Mouse (Mus musculus) adrenal gland, postnatal 14 days (tissue): ENCODE data around the gene Gramd4. TPM values are rescaled to one million over a fixed set of nuclear protein-coding genes. Genes with fewer than 3 reads are reported as not detected.
"Not testable (repeated sequence)": the region's sequence is repeated elsewhere in the genome, so short reads cannot be mapped to it uniquely, and the experiment has no call there.

Source experiments
- DNase-seq: peaks from one replicate; pipeline ENCODE4 v3.0.0; 2021; ENCODE audit warnings: mixed read lengths
- total RNA-seq: library from RNA; stranded (reverse); gene quantifications from 2 replicates; pipeline ENCODE4 v1.2.3, GENCODE M21; 2021

The Gramd4 gene
- total RNA-seq, 1 experiment from 2014 or later, result 17.5 TPM

DNA sequence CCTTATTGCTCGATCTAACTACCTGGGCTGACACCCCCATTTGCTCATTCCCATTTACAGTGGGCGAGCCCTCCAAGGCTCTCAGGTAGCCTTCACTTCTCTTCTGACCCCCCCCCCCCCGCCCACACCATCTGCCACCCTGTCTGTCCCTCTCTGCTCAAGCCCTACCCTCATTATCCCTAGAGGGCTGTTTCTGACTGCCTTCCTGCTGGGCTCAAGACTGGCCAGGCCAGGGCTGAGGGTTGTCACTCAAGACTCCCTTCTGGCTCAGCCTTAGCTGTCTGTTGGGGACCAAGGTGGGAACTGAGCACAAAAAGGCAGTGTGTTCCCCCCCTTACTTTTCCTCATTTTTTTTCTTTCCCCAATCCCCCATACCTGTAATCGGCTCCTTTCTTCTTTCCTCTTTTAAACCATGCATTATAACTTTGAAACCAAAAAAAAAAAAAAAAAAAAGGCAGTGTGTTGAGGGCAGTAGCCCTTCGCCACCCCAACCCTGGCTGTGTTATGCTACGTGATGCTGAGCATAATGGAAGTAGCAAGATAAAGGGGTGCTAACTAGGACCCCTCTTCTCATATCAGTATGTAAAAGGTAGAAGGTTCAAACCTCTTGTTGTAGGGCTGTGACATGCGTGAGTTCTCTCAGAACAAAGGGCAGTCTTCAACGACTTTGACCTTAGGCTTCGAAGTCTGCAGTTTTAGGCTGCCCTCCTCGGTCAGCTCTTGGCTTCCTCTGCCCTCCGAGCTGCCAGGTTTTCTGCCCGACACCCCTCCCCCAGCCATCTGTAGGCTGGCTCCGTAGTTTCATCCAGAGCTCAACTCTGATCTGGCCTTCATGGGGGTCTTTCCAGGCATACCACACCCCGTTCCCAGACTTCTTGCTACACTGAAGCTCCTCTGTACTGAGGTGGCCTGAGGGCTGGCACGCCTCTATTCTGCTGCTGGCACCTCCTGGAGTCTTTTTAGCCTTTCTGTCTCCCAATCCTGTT, 59.9 kb downstream of the Gramd4 start:
- DNase-seq, result no peak

DNA sequence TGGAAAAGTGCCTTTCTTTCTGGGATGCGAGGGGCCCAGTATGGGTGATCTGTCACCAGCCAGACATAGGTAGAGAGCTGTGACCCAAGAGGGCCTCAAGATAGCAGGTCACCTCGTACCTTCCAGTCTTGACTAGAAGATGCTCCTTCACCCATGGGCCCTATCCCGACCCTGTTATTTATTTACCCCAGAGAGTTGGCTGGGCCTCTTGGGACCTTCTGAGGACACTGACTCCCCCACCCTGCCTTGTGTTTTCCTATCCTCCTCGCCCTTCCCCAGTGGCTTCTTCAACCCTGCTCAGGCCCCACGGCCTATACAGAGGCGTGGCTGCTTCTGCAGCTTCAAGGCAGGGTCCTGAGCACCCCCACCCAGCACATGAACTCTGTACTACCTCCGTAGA, 61.7 kb downstream of the Gramd4 start:
- DNase-seq, result no peak

DNA sequence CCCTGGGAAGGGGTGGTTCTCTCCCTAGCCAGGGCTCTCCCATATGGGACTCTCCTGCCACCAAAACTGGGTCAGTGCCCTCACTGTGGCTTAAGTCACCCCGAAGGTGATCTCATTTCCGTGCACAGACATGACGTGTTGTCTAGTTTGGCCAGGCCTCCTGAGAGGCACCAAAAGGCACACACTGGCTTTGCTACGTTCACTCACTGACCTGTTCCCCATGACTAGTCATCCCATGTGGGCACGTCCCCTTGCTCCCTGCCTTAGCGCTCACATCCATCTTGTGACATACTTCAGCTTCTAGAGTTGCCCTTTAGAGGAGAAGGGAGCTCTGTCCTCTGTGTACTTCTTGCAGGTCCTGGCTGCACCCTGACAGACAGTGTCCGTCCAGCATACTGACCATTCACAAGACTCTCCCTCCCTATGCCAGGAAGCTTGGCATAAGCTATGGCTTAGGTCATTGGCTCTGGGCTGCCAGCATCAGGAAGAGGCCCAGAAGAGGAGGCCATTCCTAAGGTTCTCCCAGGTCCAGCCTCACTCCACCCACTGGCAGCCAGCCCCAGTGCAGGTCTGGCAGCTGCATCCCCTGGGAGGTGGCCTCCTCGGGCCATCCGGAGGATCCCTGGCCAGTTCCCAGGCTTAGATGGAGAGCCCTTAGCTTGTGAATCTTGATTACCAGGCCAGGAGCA, 64.9 kb downstream of the Gramd4 start:
- peak; percentile 80 for DNase-seq

DNA sequence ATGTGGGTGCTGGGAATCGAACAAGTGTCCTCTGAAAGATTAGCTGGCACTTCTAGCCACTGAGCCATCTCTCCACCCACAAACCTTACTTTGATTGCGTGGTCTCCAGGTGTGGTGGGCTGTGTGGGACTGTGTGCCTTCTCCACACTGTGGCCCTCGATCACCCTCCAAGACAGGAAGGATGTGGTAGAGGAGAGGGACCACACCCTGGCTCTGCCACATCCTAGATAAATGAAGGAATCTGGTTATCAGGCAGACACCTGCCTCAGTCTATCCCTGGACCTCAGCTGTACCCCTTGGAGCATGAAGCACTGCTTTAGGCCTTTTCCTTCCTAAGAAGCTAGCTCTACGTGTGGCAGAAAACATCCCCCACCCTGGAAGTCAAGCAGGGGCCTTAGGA, 65.9 kb downstream of the Gramd4 start:
- no peak for DNase-seq

DNA sequence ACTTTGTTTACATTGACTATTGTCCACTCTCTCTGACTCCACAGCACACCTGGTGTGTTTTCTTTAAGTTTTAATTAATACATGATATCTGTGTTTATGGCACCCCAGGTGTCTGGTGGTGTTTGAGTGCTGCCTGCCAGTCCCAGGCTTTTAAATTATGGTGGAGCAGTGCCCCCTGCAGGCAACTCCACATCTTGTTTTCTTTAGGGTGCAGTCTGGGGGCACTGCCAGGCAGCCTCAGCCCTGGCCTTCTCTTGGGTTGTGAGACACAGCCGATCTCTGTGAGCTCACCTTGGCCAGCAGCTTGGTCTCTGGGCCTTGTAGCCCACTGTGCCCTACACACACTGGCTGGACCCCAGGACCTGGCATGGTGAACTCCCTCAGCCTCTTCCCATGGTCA, 66.9 kb downstream of the Gramd4 start:
- peak; percentile 86 for DNase-seq

DNA sequence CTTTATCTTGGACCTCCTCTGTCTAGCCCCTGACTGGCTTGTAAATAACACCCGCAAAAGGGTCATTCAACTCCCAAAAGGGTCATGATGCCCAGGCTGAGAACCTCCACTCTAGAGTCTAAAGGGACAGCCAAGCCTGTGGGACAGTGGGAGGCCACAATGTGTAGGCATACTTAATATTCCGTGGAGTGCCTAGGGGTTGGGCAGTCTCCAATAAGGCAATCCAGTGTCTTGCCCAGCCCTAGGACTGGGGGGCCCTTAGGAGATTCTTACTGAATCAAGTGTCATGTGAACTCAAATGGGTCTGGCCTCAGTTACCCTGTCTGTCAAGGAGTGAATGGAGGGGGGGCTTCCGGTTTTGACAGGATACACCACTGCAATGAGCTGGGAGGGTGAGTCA, 71.5 kb downstream of the Gramd4 start:
- no peak for DNase-seq

DNA sequence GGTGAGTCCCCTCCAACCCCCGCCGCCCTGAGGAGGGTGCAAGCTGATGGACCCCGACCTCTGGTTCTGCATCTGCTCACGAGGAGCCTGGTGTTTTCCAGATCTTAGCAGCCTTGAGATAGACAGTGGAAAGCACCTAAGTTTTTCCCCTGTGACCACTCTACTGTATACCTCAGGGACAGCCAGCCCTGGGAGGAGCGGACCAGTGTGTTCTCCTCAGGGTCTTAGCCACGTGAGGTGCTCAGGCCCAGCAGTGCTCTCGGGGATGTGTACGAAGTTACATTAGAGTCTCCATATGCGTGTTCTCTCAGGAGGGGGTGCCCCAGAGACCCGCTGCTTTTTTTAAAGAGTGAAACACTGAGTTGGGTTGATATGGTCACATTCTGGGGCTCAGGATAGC, 73.2 kb downstream of the Gramd4 start:
- DNase-seq, result no peak

DNA sequence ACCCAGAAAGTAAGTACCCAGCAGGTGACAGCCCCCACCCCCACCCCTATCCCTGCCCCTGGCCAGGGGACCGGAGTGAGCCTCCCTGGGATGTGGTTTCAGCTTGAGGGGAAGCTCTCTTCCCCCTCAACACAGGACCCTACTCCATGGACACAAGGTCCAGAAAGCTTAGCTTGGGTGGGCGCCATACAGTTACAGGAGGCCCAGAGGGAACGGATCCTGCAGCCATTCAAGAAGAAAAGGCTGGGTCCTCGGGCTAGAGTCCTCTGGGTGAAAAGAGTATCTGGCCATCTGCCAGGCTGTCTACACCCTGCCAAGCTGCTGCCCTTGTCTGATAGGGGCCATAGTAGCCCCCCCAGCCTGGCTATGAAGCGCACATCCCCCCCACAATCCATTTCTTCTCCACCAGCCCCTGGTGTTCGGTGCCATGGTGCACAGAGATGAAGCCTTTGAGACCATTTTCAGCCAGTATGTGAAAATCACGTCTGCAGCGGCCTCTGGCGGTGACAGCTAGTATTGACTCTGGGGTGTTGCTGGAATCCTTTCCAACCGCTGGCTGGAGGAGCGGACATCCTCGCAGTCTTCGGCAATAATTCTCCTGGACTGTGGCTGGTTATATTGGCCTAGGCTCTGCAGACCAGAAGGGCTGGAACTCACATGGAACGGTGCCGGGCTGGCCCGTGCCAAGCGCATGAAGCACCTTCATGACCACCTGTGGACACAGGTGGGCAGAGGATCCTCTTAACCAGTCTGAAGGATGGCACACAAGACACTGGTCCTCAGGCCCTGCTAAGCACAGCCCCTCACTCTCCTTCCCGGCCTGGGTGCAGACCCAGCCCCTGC, 77.7 kb downstream of the Gramd4 start:
- DNase-seq, result peak; percentile 91

DNA sequence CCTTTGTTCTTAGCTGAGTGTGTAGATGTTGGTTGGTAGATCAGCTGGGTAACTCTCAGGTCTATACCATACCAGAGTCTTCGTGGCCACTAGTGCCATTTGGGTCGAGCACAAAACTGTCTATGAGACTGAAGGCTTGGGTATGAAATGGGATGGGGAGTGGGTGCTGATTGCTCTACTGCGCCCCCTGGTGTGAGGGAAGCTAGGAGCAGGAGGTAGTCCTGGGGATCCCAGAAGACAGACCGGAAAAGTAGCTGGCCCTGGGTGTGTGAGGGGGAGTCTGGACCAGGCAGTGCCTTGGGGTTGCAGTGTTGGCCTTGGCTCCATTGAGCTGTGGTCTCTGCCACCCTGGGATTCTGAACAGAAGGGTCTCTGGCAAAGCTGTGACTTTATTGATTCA, 80.1 kb downstream of the Gramd4 start:
- DNase-seq, result peak; percentile 72

DNA sequence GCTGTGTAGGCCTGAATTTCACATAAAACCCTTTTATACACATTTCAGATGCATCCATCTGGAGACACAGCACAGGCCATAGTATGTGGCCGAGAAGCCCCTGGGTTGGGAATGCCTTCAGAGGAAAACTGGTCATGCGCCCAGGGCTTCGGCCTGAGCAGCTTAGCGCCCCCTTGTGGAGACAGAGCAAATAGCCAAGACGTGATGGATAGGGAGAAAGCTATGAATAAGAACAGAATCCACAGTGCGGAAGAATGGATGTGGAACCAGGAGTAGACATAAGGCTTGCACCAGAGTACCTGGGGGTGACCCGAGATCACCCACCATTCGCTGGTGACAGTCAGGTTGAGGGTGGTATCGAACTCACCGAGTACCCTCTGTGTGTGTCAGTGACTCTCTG, 82.8 kb downstream of the Gramd4 start:
- peak; percentile 81 for DNase-seq

DNA sequence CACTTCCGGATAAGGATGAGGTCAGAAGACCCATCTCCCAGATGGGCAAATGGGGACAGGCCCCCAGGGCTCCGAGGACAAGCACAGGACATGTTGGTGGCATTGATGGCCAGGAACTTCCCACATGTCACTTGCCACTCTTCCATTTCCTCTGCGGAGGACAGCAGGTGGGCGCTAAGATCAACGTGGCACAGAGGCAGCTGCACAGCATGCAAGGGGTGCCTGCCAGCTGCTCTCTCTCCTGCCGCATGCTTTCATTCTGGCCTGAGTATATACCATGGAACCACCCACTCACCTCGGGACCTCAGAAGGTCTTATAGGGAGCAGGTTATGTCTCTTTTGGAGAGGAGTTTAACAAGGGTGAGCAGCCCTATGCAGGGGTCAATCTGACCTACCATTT, 87.1 kb downstream of the Gramd4 start:
- no peak for DNase-seq

DNA sequence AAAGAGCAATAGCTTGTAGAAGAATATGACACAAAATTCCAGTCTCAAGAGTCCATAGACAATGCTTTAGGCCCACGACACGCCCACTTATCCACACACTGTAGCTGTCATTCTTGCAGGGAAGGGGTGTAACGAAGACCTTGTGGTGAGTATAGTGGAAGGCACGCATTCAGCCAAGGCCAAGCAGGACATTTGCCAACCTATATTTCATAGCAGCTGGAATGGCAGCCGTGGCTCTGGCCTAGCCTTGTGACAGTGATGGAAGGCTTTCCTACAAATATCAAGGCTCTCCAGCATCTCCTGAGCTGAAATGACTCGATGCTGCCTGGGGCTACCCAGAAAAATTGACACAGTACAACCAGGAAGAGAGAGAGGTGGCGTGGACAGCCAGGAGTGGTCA, 87.6 kb downstream of the Gramd4 start:
- peak; percentile 76 for DNase-seq

DNA sequence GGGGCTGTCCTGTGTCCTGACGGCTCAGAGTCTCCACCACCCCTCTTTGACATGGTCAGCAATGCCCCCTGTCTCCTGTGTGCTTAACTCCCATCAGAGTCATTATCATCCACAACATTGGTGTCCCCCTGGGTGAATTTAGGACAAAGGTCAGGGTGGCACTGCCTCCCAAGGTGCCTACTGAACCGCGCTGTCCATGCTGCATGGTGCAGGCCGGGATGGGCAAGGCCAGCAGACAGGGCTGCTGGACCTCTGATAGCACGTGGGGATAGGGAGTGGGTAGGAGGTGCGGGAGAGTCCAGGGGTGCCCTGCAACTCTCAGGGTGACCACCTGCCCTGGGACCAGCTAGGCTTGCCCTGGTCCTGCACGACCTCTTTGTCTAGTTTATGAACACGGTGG, 89.4 kb downstream of the Gramd4 start:
- no peak for DNase-seq

DNA sequence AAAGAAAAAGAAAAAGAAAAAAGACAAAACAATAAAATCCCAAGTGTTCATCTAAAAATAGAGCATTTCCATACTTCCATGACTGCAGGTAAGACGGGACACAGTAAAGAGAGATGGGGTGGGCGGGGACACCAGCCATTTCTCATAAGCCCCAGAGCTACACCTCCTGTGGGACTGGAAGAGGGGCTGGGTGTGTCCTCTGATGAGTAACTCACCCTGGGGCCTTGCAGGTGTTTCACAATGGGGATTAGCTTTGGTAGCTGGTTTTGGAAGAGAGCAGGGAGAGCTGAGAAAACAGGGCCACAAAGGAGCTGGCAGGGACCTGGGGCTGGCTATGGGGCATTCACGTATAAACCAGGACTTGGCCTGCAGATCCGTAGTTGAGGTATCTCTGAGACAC, 93.1 kb downstream of the Gramd4 start:
- no peak for DNase-seq

DNA sequence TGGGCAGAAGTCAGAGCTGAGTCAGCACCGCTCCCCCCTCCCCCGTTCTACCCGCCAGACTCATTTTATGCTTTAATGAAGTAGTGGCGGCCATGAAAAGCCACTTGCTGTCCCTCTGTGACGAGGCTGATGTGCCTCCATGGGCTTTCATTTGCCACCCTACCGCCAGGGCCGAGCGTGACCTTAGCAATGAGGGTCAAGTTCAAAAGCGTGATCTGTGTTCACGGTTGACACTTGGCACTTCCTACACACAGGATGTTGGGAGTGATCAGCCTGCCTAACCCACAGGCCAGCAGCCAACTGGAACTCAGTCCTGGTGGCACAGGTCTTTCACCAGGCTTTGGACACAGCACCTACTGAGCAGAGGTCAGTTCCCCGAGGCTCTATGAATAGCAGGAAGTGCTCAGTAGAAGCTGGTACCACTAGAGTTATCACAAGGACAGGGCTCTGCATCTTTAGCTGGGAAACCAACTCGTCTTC, 96.0 kb downstream of the Gramd4 start:
- DNase-seq, result no peak

DNA sequence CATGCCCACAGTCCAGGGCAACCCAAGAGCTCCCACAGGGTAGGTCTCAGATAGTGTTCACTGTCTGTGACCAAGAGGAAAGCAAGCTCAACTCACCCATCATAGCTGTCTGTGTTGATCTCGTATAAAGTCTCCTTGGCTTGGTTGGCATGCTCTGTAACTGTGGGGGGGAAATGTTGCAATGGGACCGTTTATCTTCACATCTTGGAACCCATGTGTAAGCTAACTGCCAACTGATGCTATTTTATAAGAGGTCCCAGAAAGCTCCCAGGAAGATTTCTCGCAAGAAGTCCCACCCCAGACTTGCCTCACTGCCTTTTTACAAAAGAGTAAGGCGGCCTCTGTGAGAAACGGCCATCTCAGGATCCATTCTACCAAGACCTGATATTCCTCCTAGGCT, 99.0 kb downstream of the Gramd4 start:
- DNase-seq, result no peak

DNA sequence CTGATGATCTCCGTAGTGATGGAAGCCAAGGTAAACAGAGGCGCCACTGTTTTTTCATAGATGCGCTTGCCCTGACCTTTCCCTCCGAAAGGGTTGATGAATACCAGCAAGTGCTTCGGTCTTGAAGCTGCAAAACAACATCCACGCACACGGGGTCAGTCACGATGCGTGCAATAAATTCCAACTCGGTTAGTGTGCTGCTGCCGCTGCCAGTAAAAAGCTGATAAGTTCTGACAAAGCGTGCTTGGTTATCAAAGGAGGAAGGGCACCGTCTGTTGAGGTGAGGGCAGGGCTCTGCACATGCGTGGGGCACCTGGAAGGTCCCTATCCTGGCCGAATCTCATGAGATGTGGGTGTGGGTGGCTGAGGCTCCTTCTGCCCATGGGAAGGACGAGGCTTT, 101.6 kb downstream of the Gramd4 start:
- DNase-seq, result peak; percentile 54

DNA sequence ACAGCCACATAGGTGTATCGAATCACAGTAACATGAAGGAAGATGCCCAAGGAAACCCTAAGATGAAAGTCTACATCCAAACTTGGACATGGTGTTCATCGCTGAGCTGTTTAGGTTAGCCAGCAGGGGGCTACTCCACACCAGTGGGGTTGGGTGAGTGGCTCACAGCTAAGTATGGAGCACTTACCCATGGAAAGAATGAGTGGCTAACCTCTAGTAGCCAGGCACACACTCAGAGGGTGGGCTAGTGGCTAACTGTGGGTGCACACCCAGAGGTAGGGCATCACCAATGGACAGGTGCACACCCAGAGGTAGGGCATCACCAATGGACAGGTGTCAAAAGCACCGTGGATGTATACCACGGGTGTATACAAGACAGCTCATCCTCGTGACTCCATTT, 102.2 kb downstream of the Gramd4 start:
- DNase-seq, result no peak

DNA sequence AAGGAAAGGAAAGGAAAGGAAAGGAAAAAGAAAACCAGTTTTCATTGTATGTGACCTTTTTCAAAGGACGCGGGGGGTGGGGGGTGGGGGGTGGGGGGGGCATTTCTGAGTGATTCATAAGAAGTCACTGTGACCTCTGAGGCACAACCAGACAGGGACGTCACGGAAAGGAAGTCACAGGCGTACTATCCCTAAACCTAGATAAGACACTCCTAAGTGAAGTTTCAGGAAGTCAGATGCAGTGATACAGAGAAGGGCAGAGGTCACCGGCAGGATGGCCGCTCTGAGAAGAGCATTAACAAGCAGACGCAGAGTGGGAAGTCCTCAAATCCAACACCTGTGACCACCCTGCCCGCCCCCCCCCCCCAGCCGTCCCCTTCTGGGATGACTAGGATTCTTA, 103.4 kb downstream of the Gramd4 start:
- DNase-seq, result no peak

DNA sequence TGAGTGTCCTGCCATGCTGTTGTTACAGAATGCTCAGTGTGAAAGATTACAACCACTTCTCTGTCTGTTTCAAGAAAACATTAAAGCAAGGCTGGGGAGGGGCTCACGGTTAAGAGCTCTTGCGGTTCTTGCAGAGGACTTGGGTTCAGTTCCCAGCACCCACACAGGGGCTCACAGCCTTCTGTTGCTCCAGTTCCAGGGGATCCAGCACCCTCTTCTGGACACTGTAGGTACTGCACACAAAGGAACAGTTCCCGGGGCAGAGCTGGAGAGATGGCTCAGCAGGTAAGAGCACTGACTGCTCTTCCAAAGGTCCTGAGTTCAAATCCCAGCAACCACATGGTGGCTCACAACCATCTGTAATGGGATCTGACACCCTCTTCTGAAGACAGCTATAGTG, 104.3 kb downstream of the Gramd4 start:
- not testable (repeated sequence) for DNase-seq

DNA sequence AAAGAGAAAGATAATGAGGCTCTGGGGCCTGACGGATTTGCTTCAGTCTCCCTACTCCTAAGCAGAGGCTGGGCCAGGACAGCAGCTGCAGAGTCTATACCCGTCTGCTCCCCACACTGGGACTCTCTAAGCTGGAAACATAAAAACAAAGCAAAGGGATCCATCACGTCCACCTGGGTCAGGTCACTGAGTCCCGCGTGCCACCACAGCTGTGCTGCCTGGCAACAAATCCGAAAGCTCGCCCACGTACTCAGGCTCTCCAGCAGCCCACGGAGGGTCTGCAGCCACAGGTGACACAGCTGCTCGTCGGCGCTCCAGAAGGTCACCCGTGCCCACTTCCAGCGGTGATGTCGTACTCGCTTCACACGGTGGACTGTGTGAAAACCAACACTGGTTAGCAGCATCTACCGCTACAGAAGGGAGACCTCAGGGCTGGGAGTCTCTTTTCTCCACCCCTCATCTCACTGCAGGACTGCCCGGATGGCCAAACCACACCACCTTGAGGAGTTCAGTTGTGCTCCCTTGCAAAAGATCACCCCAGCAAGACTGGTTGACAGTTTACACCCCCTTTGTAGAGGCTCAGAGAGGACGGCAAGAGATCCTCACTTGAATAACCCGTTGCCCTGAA, 107.3 kb downstream of the Gramd4 start:
- no peak for DNase-seq
